Mouse (Mus musculus) kidney, adult 2 months (tissue): Measurements from ENCODE around the gene Fus.

Experiments
- CTCF ChIP-seq: fragments of 200-500 bp; conservative IDR thresholded peaks from 2 replicates; pipeline ENCODE4 v1.5.1; 2011; ENCODE audit warnings: low read depth, mild to moderate bottlenecking, control low read depth, low read length, moderate library complexity, mixed read lengths; ENCODE audit not compliant: insufficient read depth, insufficient read length
- POLR2A ChIP-seq: fragments of 200-500 bp; IDR thresholded peaks from one replicate; pipeline ENCODE4 v1.6.1; 2011; ENCODE audit warnings: low read depth, low read length, control low read depth

GRCm38 (mm10) chr7:127999436-127999835 lies 32.2 kb downstream of the Fus start:
- TF ChIP-seq CTCF (no peak), POLR2A (no peak)
